Mouse (Mus musculus) thymus, adult 2 months (tissue): ENCODE results near the gene Ints5.
A peak's percentile ranks its signal among the peaks of the same experiment; 100 is the strongest.

ENCODE experiments used
- CTCF ChIP-seq: fragments of 200-500 bp; IDR thresholded peaks from 2 replicates; pipeline ENCODE4 v1.5.1; 2012; ENCODE audit warnings: mild to moderate bottlenecking, control low read depth, low read length, moderate library complexity, borderline replicate concordance; ENCODE audit not compliant: control insufficient read depth, poor library complexity, insufficient read depth; ENCODE audit errors: extremely low read depth
- POLR2A ChIP-seq: fragments of 200-500 bp; IDR thresholded peaks from 2 replicates; pipeline ENCODE4 v1.6.1; 2012; ENCODE audit warnings: mild to moderate bottlenecking, low read length, control low read depth, moderate library complexity; ENCODE audit not compliant: control insufficient read depth, poor library complexity, insufficient read depth; ENCODE audit errors: extremely low read depth

- TF ChIP-seq CTCF, result no peak
- peak; percentile 88 for TF ChIP-seq POLR2A
These were observed 4.1 kb upstream of the Ints5 start, which contains the start of the genes 1810009A15Rik and Gm49416 for GRCm38 (mm10) chr19:8888511-8889385.
